Mouse (Mus musculus) urinary bladder, postnatal 4 days (tissue): ENCODE results near the gene Pfn1.

Source experiments
- DNase-seq, 2 experiments: peaks; one replicate each; pipeline ENCODE4 v3.0.0; 2021 to 2022; ENCODE audit warnings: low spot score in 2 of 2

Pfn1 gene

GRCm38 (mm10) chr11:70674501-70674900 is 20.1 kb upstream of the Pfn1 start:
- no peak for DNase-seq

DNA sequence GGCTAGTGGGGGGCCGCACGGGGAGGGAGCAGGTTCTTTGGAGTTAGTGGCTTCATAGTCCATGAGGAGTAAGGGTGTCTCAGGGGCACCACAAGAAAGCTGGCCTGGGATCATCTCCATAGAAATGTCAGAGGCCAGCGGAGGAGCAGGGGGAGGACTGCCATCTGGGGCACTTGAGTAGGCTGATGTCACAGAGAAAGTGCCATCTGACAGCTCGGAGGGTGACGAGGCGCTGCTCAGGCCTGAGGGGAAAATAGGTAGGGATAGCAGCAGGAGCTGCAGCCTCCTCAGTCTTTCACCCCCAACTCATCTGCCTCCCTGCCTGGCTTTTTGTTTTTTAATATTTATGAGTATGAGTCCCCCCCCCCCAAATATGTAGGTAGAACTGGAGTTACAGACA is 19.6 kb upstream of the Pfn1 start:
- DNase-seq: no peak

DNA sequence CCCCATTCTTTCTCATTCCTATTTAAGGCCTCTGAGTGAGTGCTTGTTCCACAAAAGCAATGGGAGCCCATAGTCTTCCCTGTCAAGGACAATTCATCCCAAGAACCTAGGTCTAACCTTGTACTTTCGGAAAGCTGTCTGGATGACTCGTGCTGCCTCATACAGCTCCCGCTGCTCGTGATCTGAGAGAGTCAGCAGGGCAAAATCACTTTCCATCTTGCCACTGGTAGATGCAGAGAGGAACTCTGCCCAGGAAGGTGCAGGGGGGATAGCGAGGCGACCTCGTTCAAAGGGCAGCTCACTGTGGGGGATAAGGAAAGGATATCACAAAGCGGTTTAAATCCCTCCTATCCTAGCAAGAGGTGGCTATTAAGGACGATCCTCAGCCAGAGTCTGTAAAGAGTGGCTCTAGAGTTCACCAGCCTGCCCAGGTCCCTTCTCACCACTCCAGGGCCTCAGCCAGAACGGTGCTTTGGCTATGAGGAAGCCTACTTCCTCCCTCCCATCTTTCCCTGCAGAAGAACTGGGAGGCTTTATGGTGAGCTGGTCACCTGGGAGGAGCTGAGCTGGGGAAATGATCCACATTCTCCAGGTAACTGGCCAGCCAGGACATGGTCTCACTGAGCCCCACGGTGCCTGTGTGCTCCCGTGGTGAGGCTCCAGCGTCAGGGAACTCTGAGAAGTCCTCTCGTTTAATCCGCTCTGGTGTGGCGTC is 17.0 kb upstream of the Pfn1 start:
- DNase-seq: no peak

GRCm38 (mm10) chr11:70670483-70670882 is 16.0 kb upstream of the Pfn1 start:
- DNase-seq: no peak

DNA sequence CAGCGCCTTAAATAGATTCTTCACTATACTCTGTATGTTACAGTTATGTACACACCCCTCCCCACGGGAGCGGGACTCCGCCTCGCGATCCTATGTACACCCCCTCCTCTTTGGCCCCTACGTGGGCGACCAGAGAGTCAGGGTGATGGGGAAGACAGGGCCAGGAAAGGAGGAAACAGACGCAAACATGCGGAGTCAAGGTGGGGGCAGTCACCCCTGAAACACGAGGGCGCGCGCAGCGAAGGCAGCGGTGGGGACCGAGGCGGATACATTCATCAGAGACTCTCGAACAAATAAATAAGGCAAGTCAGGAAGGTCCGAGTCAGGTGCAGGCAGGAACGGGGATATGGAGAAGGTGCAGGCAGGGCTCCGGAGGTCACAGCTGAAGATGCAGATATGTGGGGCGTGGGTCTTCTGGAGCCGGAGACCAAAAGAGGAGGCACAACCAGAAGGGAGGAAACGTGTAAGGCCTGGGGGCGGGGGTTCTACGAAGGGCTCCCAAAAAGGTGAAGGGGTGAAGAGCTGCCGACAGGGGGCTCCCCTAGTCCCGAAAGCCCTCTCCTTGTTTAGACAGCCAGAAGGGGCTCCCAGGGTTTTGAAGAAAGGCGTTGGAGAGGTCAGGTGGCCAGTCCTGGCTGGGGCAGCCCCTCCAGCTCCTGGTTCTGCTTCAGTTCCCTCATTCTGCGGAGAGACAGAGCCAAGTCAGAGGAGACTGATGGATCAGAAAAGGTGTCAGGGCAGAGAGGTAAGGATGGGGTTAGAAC is 15.3 kb upstream of the Pfn1 start:
- DNase-seq: peak; percentile 77

DNA sequence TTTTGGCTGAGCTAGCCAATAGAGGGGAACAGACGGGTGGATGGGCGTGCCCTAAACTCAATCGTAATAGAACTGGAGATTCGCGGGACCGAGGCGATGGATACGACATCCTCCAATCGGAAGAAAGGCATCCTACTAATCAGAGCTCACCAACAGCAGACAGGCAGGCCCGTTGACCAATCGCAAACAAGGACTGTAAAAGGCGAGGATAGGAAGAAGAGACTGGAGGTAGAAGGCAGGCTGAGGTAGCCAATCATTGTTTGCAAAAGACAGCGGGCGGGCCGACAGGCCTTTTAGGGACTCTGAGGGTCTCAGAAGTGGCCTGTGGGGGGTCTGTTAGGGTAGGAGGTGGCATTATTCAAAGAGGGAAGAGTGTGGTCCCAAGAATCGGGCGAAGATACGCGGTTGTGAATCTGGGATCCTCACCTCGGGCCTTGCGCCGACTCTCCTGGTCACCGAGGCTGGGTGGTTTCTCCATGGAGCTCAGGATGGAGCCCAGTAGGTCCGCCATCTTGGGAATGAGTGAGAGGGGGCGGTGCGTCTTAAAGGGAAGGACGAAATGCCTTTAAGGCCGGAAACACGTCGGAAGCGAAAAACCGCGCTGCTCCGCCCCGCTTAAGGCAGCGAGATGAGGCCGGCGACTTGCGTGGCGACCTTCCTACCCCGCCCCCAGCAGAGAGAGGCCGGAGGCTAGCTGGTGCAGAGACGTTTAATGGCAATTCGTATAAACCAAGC is 14.5 kb upstream of the Pfn1 start, which contains the start of gene Spag7:
TSS of gene Spag7 (minus strand) at position 646 of the 735 bp plus-strand sequence.
- DNase-seq: peak; percentile 94 to 96

GRCm38 (mm10) chr11:70668335-70668770 is 13.9 kb upstream of the Pfn1 start:
- peak in 1 of 2 experiments; percentile 77 for DNase-seq

- DNase-seq: no peak
Measured at GRCm38 (mm10) chr11:70667271-70668150, 13.1 kb upstream of the Pfn1 start.

GRCm38 (mm10) chr11:70666687-70667086 is 12.2 kb upstream of the Pfn1 start:
- DNase-seq: no peak

DNA sequence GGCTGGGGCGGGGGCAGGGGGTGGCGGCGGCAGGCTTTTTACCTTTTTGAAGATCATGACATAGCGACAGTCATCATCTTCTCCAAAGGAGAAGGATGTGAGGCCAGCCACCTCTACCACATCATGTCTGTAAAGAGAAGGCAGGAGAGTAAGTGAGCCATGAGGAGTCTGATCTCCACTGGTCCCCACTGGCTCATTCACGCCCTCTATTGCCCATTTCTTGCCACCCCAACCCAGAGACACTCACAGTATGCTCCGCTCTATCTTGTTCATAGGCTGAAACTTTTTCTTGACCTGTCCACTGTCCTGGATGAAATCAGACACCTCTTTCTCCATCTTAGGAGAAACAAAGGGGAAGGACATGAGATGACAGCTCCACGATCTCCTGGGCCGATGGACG is 10.3 kb upstream of the Pfn1 start:
- no peak for DNase-seq

- DNase-seq: no peak
Measured at GRCm38 (mm10) chr11:70663957-70664356, 9.5 kb upstream of the Pfn1 start.

GRCm38 (mm10) chr11:70663101-70663500 is 8.7 kb upstream of the Pfn1 start:
- DNase-seq: no peak

DNA sequence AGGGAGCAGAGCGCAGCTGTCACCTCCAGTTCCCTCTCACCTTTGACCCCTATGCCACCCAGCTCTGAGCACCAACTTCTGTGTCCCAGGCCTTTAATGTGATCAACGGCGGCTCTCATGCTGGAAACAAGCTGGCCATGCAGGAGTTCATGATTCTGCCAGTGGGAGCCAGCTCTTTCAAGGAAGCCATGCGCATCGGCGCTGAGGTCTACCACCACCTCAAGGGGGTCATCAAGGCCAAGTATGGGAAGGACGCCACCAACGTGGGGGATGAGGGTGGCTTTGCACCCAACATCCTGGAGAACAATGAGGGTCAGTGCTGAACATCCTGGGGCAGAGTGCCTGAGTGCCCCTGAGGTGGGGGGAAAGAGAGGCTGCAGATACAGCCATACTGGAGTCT is 6.1 kb upstream of the Pfn1 start:
- no peak for DNase-seq

DNA sequence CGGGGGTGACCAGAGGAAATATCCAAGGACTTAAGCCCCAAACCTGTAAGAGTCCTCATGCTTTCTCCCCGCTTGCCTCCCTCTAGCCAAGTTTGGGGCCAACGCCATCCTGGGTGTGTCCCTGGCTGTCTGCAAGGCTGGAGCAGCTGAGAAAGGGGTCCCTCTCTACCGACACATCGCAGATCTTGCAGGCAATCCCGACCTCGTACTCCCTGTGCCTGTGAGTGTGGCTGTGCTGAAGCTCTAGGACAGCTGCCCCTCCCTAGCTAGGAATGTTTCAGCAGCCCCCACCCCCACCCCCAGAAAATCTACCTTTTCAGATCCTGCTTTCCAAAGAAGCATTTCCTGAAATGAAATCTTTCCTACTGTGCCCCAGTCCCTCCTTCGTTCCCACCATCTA is 4.5 kb upstream of the Pfn1 start:
- DNase-seq: no peak

DNA sequence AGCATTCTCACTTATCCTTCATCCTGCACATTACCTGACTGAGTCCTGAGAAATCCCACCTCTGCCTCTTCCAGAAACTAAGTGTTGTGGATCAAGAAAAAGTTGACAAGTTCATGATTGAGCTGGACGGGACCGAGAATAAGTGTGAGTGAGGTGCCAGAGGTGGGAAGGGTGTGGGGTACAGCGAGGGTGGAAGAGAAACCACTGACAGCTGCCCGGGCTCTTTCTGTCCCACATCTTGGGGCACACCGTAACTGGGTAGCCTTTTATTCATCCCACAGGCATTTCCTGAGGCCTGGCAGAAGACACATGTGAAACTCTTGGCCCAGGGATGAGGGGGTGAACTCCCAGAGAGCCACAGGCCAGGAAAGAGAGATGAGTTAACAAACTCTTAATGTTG is 4.1 kb upstream of the Pfn1 start:
- DNase-seq: no peak

DNA sequence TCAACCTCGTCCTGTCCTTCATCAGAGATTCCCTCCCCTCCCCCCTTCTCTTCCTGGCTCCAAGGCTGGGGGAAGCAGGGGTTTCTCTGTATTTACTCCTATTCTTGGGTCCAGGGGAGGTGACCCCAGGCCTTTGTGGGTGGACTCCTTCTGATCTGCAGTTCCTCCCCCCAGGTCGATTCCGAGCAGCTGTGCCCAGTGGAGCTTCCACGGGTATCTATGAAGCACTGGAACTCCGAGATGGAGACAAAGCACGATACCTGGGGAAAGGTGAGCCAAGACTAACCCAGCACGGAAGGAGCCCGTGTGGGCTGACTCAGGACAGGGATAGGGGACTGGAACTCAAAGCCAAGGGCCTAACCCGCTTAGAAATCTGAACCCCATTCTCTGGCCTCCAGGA is 3.5 kb upstream of the Pfn1 start:
- no peak for DNase-seq

GRCm38 (mm10) chr11:70657573-70657972 is 3.1 kb upstream of the Pfn1 start:
- peak in 1 of 2 experiments; percentile 16 for DNase-seq

DNA sequence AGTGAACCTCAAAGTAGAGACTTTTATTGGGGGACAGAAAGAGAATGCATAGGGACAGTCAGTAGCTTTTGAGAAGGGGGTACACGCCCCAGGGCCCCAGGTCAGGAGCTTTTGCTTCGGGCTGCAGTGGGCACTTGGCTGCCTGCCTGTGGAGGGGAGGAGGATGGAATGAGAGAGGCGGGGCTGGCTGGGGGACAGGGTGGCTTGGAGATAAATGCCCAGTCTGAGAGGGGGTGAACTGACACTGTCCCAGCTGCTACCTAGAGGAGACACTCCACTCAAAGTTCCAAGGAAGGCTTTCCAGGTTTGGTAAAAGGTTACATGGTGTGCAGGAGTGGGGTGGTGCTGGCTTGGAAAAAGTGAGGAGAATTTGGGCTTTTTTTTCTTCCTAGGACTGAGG is 2.5 kb upstream of the Pfn1 start, which contains the start of gene Eno3:
TSS of gene Eno3 (plus strand) at position 239 of the 400 bp plus-strand sequence.
- peak in 1 of 2 experiments; percentile 18 for DNase-seq

- DNase-seq: peak in 1 of 2 experiments; percentile 64
Measured at GRCm38 (mm10) chr11:70656456-70656927, 2.0 kb upstream of the Pfn1 start.

GRCm38 (mm10) chr11:70655571-70656455 is 1.4 kb upstream of the Pfn1 start:
- DNase-seq: peak; percentile 75 to 78
